Mouse (Mus musculus): Measurements from ENCODE around the gene Cdk15.

GRCm38 (mm10) chr1:59340814-59341588 lies 84.3 kb downstream of the Cdk15 start:
- TF ChIP-seq CTCF (IDR thresholded peaks at IDR 0.05; ENCODE audit: low read depth) (no peak), EP300 (IDR thresholded peaks at IDR 0.05; ENCODE audit: low read depth) (no peak)
